Comparison of ENCODE assay signal across 28 mouse cellular contexts in the genomic region with DNA sequence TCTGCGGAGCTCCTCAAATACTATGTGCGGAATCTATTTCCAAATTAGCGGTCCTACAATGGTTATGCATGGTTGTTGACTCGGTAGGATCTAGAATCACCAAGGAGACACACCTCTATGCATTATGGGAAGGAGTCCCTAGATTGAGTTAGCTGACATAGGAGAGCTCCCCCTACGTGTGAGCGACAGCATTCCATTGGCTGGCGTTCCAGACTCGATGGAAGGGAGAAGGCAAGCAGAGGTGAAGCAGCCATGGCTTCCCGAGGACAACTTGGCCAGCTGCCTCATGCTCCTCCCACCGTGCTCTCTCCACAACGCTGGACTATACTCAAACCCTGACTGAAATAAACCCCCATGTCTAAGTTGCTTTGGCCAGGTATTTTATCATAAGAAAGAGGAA.
A peak's percentile ranks its signal among the peaks of the same experiment; 100 is the strongest.
DNase-seq lines count a peak whose midpoint lies in the region; ATAC-seq lines count a peak whose summit lies in the region.
"Had no signal": no experiment of that assay in that cellular context is flagged by ENCODE, and none has a peak within 500 bp of the region (broad histone marks: within the 10 kb centered on the region; RNA-seq: fewer than 3 reads in every experiment).

No protein-coding gene starts in this region.

- H3K4me1 ChIP-seq in midbrain, embryonic 13.5 days (replicated peaks) = no peaks in the 10 kb centered on the region
- H3K4me1 ChIP-seq in embryonic facial prominence, embryonic 10.5 days = no peaks in the 10 kb centered on the region
- H3K4me1 ChIP-seq: embryonic facial prominence, embryonic 12.5 days; embryonic facial prominence, embryonic 15.5 days; heart, embryonic 10.5 days; heart, embryonic 13.5 days had no signal

- no peaks in the 10 kb centered on the region for H3K9me3 ChIP-seq in midbrain, embryonic 13.5 days
- H3K9me3 ChIP-seq in embryonic facial prominence, embryonic 10.5 days = no peaks in the 10 kb centered on the region
- H3K9me3 ChIP-seq: embryonic facial prominence, embryonic 12.5 days; embryonic facial prominence, embryonic 15.5 days; heart, embryonic 10.5 days; heart, embryonic 13.5 days had no signal

- no peak for ATAC-seq in midbrain, embryonic 13.5 days
- ATAC-seq: activated CD4-positive, CD25-positive, alpha-beta regulatory T cell, adult 4 months; forebrain, embryonic 14.5 days; forebrain, postnatal 0 days; hindbrain, postnatal 0 days; inflammation-experienced regulatory T-cells, adult 6 months; intestine, embryonic 16.5 days had no signal

- WGBS in midbrain, embryonic 13.5 days = 87% methylated on average over 11 of the region's 11 CpGs
- 81% methylated on average over 11 of the region's 11 CpGs for WGBS in embryonic facial prominence, embryonic 10.5 days

- H3K36me3 ChIP-seq in midbrain, embryonic 13.5 days = no peaks in the 10 kb centered on the region
- no peaks in the 10 kb centered on the region for H3K36me3 ChIP-seq in embryonic facial prominence, embryonic 10.5 days (replicated peaks)
- H3K36me3 ChIP-seq: embryonic facial prominence, embryonic 12.5 days; embryonic facial prominence, embryonic 15.5 days; heart, embryonic 10.5 days; heart, embryonic 13.5 days had no signal

- no peak overlapping the region for H3K4me3 ChIP-seq in midbrain, embryonic 13.5 days (replicated peaks)
- H3K4me3 ChIP-seq in embryonic facial prominence, embryonic 10.5 days = no peak overlapping the region
- H3K4me3 ChIP-seq: embryonic facial prominence, embryonic 12.5 days; embryonic facial prominence, embryonic 15.5 days; heart, adult 2 months; heart, embryonic 10.5 days; heart, embryonic 13.5 days had no signal

- DNase-seq in thymus, postnatal 14 days = peak; percentile 3
- no peak for DNase-seq in thymus, adult 18-20 months
- DNase-seq in ES-CJ7 (ENCODE audit: low read depth, low spot score) (peak; percentile 67), WW6 (ENCODE audit: low read depth, low spot score) (peak; percentile 18)
- no peak for DNase-seq in lung, postnatal 10 days
- DNase-seq in embryonic facial prominence, embryonic 10.5 days (ENCODE audit: low spot score) = no peak
- DNase-seq: adrenal gland, adult 8-10 months; adrenal gland, postnatal 25 days; B cell, adult 2 months; cerebellum, adult 18-20 months; cerebellum, adult 9-10 months; cerebellum, postnatal 14 days; forebrain, postnatal 0 days; gastrocnemius, postnatal 36 days; heart, adult 2 months; heart, postnatal 14 days; heart, postnatal 4 days had no signal

- no peak overlapping the region for H3K4me2 ChIP-seq in midbrain, embryonic 13.5 days (replicated peaks)
- H3K4me2 ChIP-seq: embryonic facial prominence, embryonic 12.5 days; embryonic facial prominence, embryonic 15.5 days; heart, embryonic 13.5 days; hindbrain, embryonic 14.5 days had no signal

- no peak overlapping the region for H3K9ac ChIP-seq in midbrain, embryonic 13.5 days (replicated peaks)
- H3K9ac ChIP-seq: embryonic facial prominence, embryonic 12.5 days; embryonic facial prominence, embryonic 15.5 days; forebrain, postnatal 0 days; heart, embryonic 13.5 days; hindbrain, embryonic 14.5 days had no signal

- H3K27me3 ChIP-seq in midbrain, embryonic 13.5 days = no peaks in the 10 kb centered on the region
- H3K27me3 ChIP-seq in embryonic facial prominence, embryonic 10.5 days (replicated peaks; ENCODE audit: low read depth, poor library complexity, severe bottlenecking) = no peaks in the 10 kb centered on the region
- H3K27me3 ChIP-seq: embryonic facial prominence, embryonic 12.5 days; embryonic facial prominence, embryonic 15.5 days; heart, embryonic 13.5 days had no signal

- no peak overlapping the region for H3K27ac ChIP-seq in midbrain, embryonic 13.5 days
- H3K27ac ChIP-seq in embryonic facial prominence, embryonic 10.5 days (replicated peaks) = no peak overlapping the region
- H3K27ac ChIP-seq: embryonic facial prominence, embryonic 12.5 days; embryonic facial prominence, embryonic 15.5 days; heart, adult 2 months; heart, embryonic 10.5 days; heart, embryonic 13.5 days; hindbrain, embryonic 14.5 days; hindbrain, postnatal 0 days had no signal

Comparison
In these comparisons a context has a peak if more than half of its experiments do, and no peak if none do; other contexts are left out.
1. DNase-seq: peak in thymus, postnatal 14 days (single experiment), ES-CJ7 (single experiment) and WW6 (single experiment); none in thymus, adult 18-20 months (0 of 2), lung, postnatal 10 days (single experiment) and embryonic facial prominence, embryonic 10.5 days (single experiment).